Mouse (Mus musculus) hindbrain, postnatal 0 days (tissue): Measurements from ENCODE around the gene Amer2. TPM values are rescaled to one million over a fixed set of nuclear protein-coding genes. Genes with fewer than 3 reads are reported as not detected.
A peak's percentile ranks its signal among the peaks of the same experiment; 100 is the strongest.

Experiments used
- ATAC-seq: fragments of 200-750 bp; cut with Nextera tagmentation; 2 replicates; pipeline ENCODE4 v1.8.0; 2017; ENCODE audit warnings: mild to moderate bottlenecking, moderate TSS enrichment, moderate library complexity
- DNase-seq: peaks from one replicate; pipeline ENCODE4 v3.0.0-alpha.2; 2015; ENCODE audit warnings: low spot score
- H3K27ac ChIP-seq: fragments of 300-500 bp; sonication (generic); 2 replicates; pipeline ENCODE4 v1.5.1; 2014; ENCODE audit warnings: mild to moderate bottlenecking
- H3K27me3 ChIP-seq: fragments of 300-500 bp; sonication (generic); 2 replicates; pipeline ENCODE4 v1.6.1; 2014; ENCODE audit warnings: low read length, mixed read lengths; ENCODE audit not compliant: insufficient read depth
- H3K36me3 ChIP-seq: fragments of 300-500 bp; sonication (generic); 2 replicates; pipeline ENCODE4 v1.6.1; 2014; ENCODE audit warnings: low read length, mixed read lengths; ENCODE audit not compliant: insufficient read depth
- H3K4me1 ChIP-seq: fragments of 300-500 bp; sonication (generic); 2 replicates; pipeline ENCODE4 v1.6.1; 2014; ENCODE audit warnings: antibody characterized with exemption, low read length, mixed read lengths; ENCODE audit not compliant: insufficient read depth
- H3K4me2 ChIP-seq: fragments of 300-500 bp; sonication (generic); 2 replicates; pipeline ENCODE4 v1.6.1; 2014; ENCODE audit warnings: low read depth, mild to moderate bottlenecking, low read length, moderate library complexity, mixed read lengths
- H3K4me3 ChIP-seq: fragments of 300-500 bp; sonication (generic); 2 replicates; pipeline ENCODE4 v1.5.1; 2014; ENCODE audit warnings: low read length
- H3K9ac ChIP-seq: fragments of 300-500 bp; sonication (generic); replicated peaks from 2 replicates; pipeline ENCODE4 v1.6.1; 2014; ENCODE audit warnings: mild to moderate bottlenecking, low read length, moderate library complexity, mixed read lengths
- H3K9me3 ChIP-seq: fragments of 300-500 bp; sonication (generic); 2 replicates; pipeline ENCODE4 v1.6.1; 2016; ENCODE audit warnings: low read length, mixed read lengths
- CTCF ChIP-seq: IDR thresholded peaks from 2 replicates; pipeline ENCODE4 v1.5.1; 2016; ENCODE audit warnings: antibody characterized with exemption, control low read depth, low read depth
- WGBS: fragments of 180-500 bp; shearing (Covaris S2); extraction: QIAGEN DNeasy Blood & Tissue Kit; methylation state at CpG from one replicate; pipeline ENCODE4 v1.1.7; 2014; 5-methylcytosine and 5-hydroxymethylcytosine counted together
- polyA plus RNA-seq: library from polyadenylated mRNA; unstranded; fragments of >200 nt; fragmentation: Nextera tagmentation; extraction: Ambion mirVana; gene quantifications from 2 replicates; pipeline ENCODE4 v1.2.1, GENCODE M21; 2015
- total RNA-seq: library from RNA; depleted of rRNA; stranded (reverse); fragments of >200 nt; gene quantifications from 2 replicates; pipeline ENCODE4 v1.2.3, GENCODE M21; 2014

The Amer2 gene
- total and polyA plus RNA-seq, 2 experiments from 2014 or later, result 21.6 to 27.4 TPM

GRCm38 (mm10) chr14:60403228-60403627 lies 30.2 kb downstream of the Amer2 start:
- TF ChIP-seq CTCF, result no peak
- Histone ChIP-seq H3K4me1 (peaks cover 10% of the 10 kb centered on the region; the same call in 1 of the 2 replicates), H3K9ac (no peak overlapping the region), H3K4me2 (no peak overlapping the region), H3K27ac (no peak overlapping the region), H3K36me3 (no peaks in the 10 kb centered on the region), H3K27me3 (no peaks in the 10 kb centered on the region), H3K4me3 (no peak overlapping the region), H3K9me3 (no peaks in the 10 kb centered on the region)
- WGBS, result 39% methylated on average over 2 of the region's 2 CpGs
- ATAC-seq (no peak), DNase-seq (no peak)

DNA sequence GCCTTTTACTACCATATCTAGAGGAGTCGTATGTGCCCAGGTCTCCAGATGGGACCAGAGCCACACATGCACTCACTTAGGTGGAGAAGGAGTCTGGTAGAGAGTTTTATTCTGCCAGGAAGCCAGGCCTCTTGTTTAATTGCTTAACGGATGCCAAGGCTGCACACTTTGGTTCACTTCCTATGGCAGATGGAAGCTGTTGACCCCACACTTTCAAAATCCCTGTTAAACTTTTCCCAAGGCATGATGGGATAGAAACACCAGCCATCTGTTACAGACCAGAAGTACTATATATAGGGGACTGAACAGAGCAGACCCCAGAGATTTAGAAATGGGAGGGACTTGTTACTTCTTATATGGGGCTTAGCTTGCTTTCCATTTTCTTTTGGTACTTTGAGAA lies 32.8 kb downstream of the Amer2 start:
- DNase-seq (no peak), ATAC-seq (no peak)
- no peak overlapping the region for H3K27ac ChIP-seq
- no peaks in the 10 kb centered on the region for H3K36me3 ChIP-seq
- peaks cover 14% of the 10 kb centered on the region for H3K4me1 ChIP-seq
- 62% methylated on average over 2 of the region's 2 CpGs for WGBS
- no peaks in the 10 kb centered on the region for H3K27me3 ChIP-seq
- H3K9me3 ChIP-seq, result no peaks in the 10 kb centered on the region
- no peak overlapping the region for H3K4me2 ChIP-seq
- no peak for TF ChIP-seq CTCF
- H3K9ac ChIP-seq, result no peak overlapping the region
- H3K4me3 ChIP-seq, result no peak overlapping the region

DNA sequence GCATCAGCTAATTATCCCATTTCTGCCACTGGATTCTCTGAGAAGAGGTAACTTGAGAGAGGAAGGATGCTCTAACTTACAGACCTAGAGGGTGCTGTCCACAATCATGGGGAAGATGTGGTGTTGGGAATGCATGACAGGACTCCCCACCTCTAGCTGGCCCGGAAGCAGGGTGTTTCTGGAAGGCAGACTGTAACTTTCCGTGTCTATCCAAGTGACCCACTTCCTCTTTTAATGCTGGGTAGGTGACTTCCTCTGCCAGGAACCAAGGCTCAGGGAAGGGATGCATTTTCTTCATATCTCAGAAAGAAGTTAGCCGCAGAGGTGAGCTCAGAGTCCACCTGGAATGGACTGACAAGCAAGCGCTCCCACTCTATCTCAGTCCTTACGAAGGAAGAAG lies 33.5 kb downstream of the Amer2 start:
- DNase-seq (no peak), ATAC-seq (no peak)
- Histone ChIP-seq H3K27me3 (no peaks in the 10 kb centered on the region), H3K4me1 (peaks cover 14% of the 10 kb centered on the region), H3K9ac (no peak overlapping the region), H3K4me2 (no peak overlapping the region), H3K27ac (no peak overlapping the region), H3K36me3 (no peaks in the 10 kb centered on the region), H3K4me3 (no peak overlapping the region), H3K9me3 (no peaks in the 10 kb centered on the region)
- 92% methylated on average over 5 of the region's 5 CpGs for WGBS
- TF ChIP-seq CTCF, result no peak

GRCm38 (mm10) chr14:60407319-60407718 lies 34.3 kb downstream of the Amer2 start:
- DNase-seq, result peak; percentile 31
- TF ChIP-seq CTCF, result no peak
- H3K9ac ChIP-seq, result no peak overlapping the region
- no peak for ATAC-seq
- H3K9me3 ChIP-seq, result no peaks in the 10 kb centered on the region
- peaks cover 14% of the 10 kb centered on the region for H3K4me1 ChIP-seq
- no peak overlapping the region for H3K4me2 ChIP-seq
- H3K27me3 ChIP-seq, result no peaks in the 10 kb centered on the region
- no peak overlapping the region for H3K4me3 ChIP-seq
- no peak overlapping the region for H3K27ac ChIP-seq
- 52% methylated on average over 9 of the region's 9 CpGs for WGBS
- no peaks in the 10 kb centered on the region for H3K36me3 ChIP-seq

GRCm38 (mm10) chr14:60409702-60410491 lies 36.8 kb downstream of the Amer2 start:
- Histone ChIP-seq H3K27me3 (no peaks in the 10 kb centered on the region), H3K36me3 (no peaks in the 10 kb centered on the region), H3K4me3 (peak overlapping the region; percentile 11; the same call in 1 of the 2 replicates), H3K27ac (peak overlapping the region; percentile 66), H3K9me3 (no peaks in the 10 kb centered on the region), H3K4me1 (peaks cover 10% of the 10 kb centered on the region), H3K9ac (no peak overlapping the region; the same call in 1 of the 2 replicates), H3K4me2 (peak overlapping the region; percentile 46)
- 8% methylated on average over 12 of the region's 12 CpGs for WGBS
- TF ChIP-seq CTCF, result no peak
- DNase-seq, result peak; percentile 79
- peak; percentile 77 for ATAC-seq

GRCm38 (mm10) chr14:60411229-60411628 lies 38.2 kb downstream of the Amer2 start:
- Histone ChIP-seq H3K27me3 (no peaks in the 10 kb centered on the region), H3K4me3 (no peak overlapping the region), H3K36me3 (no peaks in the 10 kb centered on the region), H3K4me2 (no peak overlapping the region), H3K27ac (no peak overlapping the region; the same call in 1 of the 2 replicates), H3K4me1 (peaks cover 10% of the 10 kb centered on the region), H3K9me3 (no peaks in the 10 kb centered on the region), H3K9ac (no peak overlapping the region)
- TF ChIP-seq CTCF, result no peak
- DNase-seq (peak; percentile 76), ATAC-seq (peak; percentile 46; the same call in 1 of the 2 replicates)
- 49% methylated on average over 6 of the region's 6 CpGs for WGBS

GRCm38 (mm10) chr14:60414691-60415090 lies 41.6 kb downstream of the Amer2 start:
- peak overlapping the region; percentile 33 for H3K4me2 ChIP-seq
- WGBS, result 28% methylated on average over 8 of the region's 8 CpGs
- ATAC-seq, result peak; percentile 78

More at GRCm38 (mm10) chr14:60414691-60415090, 41.6 kb downstream of the Amer2 start:
- H3K4me1 ChIP-seq, result peaks cover 7% of the 10 kb centered on the region; the same call in 1 of the 2 replicates
- no peaks in the 10 kb centered on the region for H3K36me3 ChIP-seq
- no peaks in the 10 kb centered on the region for H3K9me3 ChIP-seq
- no peak overlapping the region for H3K4me3 ChIP-seq
- no peak overlapping the region for H3K9ac ChIP-seq
- TF ChIP-seq CTCF, result no peak
- H3K27me3 ChIP-seq, result no peaks in the 10 kb centered on the region
- peak overlapping the region; percentile 48 for H3K27ac ChIP-seq
- DNase-seq, result peak; percentile 90
